Mouse (Mus musculus): ENCODE data around the gene Hand1.
"Not testable (repeated sequence)": the region's sequence is repeated elsewhere in the genome, so short reads cannot be mapped to it uniquely, and the experiment has no call there.

The Hand1 gene

GRCm38 (mm10) chr11:57832552-57833201 is at the start of gene Hand1:
Hand1 (minus strand) TSS chr11:57832818.
- no peak for DNase-seq (ENCODE audit: low read depth)

- peak; percentile 34 for DNase-seq (ENCODE audit: low read depth)
Observed at GRCm38 (mm10) chr11:57876157-57876556, 43.5 kb upstream of the Hand1 start.

- DNase-seq (ENCODE audit: low read depth) = no peak
Observed at GRCm38 (mm10) chr11:57873014-57873413, 40.4 kb upstream of the Hand1 start.

GRCm38 (mm10) chr11:57868753-57869460 is 36.3 kb upstream of the Hand1 start:
- no peak for DNase-seq (ENCODE audit: low read depth)

GRCm38 (mm10) chr11:57866466-57866865 is 33.8 kb upstream of the Hand1 start:
- no peak for DNase-seq (ENCODE audit: low read depth)

DNA sequence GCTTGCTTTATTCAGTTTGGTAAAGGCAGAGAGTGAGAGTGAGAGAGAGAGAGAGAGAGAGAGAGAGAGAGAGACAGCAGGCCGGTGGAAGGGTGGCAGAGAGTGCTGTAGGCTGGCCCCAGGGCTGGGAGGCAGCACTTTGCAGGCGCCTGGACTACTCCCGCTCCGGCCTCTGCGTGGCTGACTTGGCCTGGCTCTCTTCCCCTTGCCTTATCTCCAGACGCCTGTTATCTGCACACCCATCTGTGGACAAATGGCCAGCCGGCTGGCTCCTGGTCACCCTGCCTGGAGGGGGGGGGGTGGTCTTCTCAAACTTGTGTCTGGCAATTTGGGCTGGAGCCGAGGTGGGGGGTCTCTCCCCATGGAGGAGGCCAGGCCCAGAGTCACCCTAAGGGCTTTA is 32.0 kb upstream of the Hand1 start:
- no peak for DNase-seq (ENCODE audit: low read depth)

DNA sequence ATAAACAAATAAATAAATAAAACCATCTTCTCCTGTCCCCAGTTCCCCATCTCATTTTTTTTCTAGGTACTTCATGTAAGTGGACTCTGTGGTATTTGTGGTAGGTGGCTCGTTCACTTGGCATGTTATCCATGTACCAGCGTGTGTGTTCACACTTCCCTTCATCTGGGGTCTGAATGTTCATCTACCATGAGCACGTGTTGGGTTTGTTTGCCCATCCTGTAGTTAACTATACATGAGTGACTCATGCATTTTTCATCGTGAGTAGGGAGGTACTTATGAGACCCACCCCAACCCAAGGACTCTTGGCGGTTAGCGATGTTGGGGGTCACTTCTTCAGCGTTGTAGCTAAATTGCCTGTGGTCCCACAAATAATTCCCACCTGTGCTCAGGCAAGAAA is 29.5 kb upstream of the Hand1 start:
- DNase-seq (ENCODE audit: low read depth) = no peak

GRCm38 (mm10) chr11:57857709-57858108 is 25.1 kb upstream of the Hand1 start:
- DNase-seq (ENCODE audit: low read depth) = no peak

DNA sequence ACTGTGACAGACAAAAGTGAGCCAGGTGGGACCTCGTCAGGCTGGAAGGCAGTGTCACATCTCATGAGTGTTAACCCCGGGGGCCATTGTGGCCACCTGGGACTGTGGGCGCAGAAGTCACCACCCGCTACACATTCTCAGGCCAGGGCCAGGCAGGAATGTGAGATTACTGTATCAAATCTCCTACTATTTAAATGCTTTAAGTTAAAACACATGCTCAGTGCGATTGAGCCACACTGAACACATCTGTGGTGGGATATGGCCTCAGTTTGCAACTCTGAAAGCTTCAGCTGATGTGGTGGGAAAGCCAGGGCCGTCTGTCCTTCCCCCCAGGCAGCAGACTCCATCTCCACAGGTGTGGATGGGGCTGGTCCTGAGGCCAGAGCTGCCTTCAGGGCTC is 21.0 kb upstream of the Hand1 start:
- DNase-seq (ENCODE audit: low read depth) = no peak

GRCm38 (mm10) chr11:57850931-57851330 is 18.3 kb upstream of the Hand1 start:
- DNase-seq (ENCODE audit: low read depth) = no peak

- DNase-seq (ENCODE audit: low read depth) = no peak
Observed at GRCm38 (mm10) chr11:57850298-57850697, 17.7 kb upstream of the Hand1 start.

DNA sequence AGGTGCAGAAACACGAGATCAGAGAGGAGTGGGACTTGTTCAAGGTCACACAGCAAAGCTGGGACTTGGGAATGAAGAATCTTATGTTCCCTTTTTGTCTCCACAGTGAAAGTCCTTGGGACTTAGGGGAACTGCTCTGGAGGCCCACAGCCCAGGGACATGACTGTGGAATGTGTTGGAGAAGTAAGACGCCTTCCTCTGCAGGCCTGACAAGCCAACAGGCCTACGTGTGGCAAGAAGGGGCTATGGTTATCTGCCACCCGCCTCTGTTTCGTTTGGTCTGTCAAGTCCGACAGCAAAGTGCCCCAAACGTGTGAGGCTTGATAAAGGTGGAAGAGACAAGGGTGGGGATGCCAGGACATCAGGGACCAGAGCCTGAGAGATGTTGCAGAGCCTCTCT is 14.8 kb upstream of the Hand1 start:
- DNase-seq (ENCODE audit: low read depth) = no peak

DNA sequence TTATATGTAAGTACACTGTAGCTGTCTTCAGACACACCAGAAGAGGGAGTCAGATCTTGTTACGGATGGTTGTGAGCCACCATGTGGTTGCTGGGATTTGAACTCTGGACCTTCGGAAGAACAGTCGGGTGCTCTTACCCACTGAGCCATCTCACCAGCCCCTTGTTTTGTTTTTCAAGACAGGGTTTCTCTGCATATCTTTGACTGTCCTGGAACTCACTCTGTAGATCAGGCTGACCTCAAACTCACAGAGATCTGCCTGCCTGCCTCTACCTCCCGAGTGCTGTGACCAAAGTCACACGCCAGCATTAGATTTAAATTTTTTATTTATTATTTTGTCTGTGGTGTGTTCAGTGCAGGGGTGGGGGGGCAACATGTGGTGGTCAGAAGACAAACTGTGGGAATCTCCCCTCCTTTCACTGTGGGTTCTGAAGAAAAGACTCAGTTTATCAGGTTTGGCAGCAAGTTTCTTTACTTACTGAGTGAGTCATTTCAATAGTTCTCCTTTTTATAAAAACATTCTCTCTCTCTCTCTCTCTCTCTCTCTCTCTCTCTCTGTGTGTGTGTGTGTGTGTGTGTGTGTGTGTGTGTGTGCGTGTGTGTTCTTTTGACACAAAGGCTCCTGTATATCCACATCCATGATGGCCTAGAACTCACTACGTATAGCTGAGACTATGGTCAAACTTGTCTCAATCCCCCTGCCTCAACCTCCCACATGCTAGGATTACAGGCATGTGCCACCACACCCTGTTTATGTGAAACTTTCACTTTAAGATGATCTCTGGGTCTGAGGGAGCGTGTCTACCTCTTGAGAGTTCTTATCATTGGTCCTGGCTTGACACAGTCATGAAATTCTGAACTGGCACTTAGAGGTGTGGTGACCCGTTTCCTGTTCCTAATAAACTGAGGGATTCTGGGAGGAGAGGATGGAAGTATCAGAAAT is 14.1 kb upstream of the Hand1 start:
- DNase-seq (ENCODE audit: low read depth) = not testable (repeated sequence)

DNA sequence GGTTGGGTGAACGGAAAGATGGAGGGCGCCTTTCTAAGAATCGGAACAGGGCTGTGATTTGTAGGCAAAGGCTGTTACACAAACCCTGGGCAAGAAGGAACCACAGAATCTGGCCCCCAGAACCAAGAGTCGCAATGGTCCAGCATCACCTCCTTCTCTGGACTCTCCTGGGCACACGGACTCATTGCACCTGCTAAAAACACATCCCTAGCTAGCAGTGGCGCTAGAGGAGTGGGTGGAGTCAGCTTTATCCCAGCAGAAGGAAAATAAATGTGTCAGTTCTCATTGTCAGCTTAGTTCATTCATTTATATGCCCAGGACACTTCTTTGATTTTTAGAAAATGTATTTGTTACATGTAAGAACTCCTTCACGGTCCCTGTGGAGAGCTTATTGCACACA is 8.8 kb upstream of the Hand1 start:
- DNase-seq (ENCODE audit: low read depth) = no peak

GRCm38 (mm10) chr11:57840986-57841385 is 8.4 kb upstream of the Hand1 start:
- no peak for DNase-seq (ENCODE audit: low read depth)

- no peak for DNase-seq (ENCODE audit: low read depth)
Observed at GRCm38 (mm10) chr11:57837861-57838680, 5.5 kb upstream of the Hand1 start.

GRCm38 (mm10) chr11:57836872-57837680 is 4.5 kb upstream of the Hand1 start:
- no peak for DNase-seq (ENCODE audit: low read depth)

DNA sequence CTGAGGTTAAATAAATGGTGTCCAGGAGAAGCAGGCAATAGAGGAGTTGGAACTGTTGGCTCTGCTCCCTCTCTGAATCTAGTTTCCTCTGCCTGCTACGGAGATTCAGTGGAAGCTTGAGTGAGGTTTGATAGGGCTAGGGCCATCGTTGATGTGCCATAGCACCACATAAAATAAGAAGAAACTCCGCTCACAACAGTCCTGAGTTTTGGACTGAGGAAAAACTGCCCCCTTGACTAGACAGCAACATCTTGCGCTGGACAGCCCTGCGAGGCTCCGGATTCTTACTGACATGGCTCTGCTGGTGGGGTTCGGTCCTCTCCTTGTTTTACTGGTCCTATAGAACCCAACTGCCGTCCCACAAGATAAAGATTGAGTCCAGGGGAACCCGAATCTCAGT is 3.8 kb upstream of the Hand1 start:
- no peak for DNase-seq (ENCODE audit: low read depth)

DNA sequence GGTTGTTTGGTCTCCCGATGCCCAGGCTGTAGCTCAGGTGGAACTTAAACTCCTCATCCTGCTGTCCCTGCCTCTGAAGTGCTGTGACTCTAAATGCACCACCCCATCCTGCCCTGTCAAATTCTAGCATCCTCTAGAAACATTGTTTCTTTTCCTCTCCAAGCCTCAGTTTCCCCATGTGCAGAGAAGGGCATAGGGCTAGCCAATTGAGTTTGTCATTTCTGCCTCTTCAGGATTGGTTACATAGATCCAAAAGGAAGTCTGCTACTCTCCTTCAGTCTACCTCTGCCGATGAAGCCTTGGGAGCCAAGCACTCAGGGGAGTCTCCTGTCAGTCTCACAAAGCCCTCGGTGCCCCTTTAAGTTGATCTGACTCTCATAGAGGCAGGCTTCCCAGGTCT is 3.3 kb upstream of the Hand1 start:
- DNase-seq (ENCODE audit: low read depth) = no peak

- DNase-seq (ENCODE audit: low read depth) = no peak
Observed at GRCm38 (mm10) chr11:57835331-57835730, 2.7 kb upstream of the Hand1 start.

- DNase-seq (ENCODE audit: low read depth) = no peak
Observed at GRCm38 (mm10) chr11:57834031-57834430, 1.4 kb upstream of the Hand1 start.

All from c-Kit-positive CD71-positive TER-119-negative erythroid progenitor cells, embryonic 14.5 days (primary cell).